Mouse (Mus musculus) intestine, embryonic 16.5 days (tissue): ENCODE measurements around the gene Zfp493. TPM values are rescaled to one million over a fixed set of nuclear protein-coding genes. Genes with fewer than 3 reads are reported as not detected.
"Not testable (repeated sequence)": the region's sequence is repeated elsewhere in the genome, so short reads cannot be mapped to it uniquely, and the experiment has no call there.

Source experiments
- ATAC-seq: fragments of 200-750 bp; cut with Nextera tagmentation; 2 replicates; pipeline ENCODE4 v1.8.0; 2017; ENCODE audit warnings: moderate TSS enrichment, moderate library complexity
- H3K27ac ChIP-seq: fragments of 300-500 bp; sonication (generic); 2 replicates; pipeline ENCODE4 v1.5.1; 2014; ENCODE audit warnings: mild to moderate bottlenecking, low read length
- H3K27me3 ChIP-seq: fragments of 300-500 bp; sonication (generic); replicated peaks from 2 replicates; pipeline ENCODE4 v1.6.1; 2014; ENCODE audit warnings: low read length, control low read depth, mixed read lengths; ENCODE audit not compliant: control insufficient read depth, insufficient read depth
- H3K36me3 ChIP-seq: fragments of 300-500 bp; sonication (generic); 2 replicates; pipeline ENCODE4 v1.6.1; 2014; ENCODE audit warnings: low read length, control low read depth; ENCODE audit not compliant: control insufficient read depth, insufficient read depth
- H3K4me1 ChIP-seq: fragments of 300-500 bp; sonication (generic); 2 replicates; pipeline ENCODE4 v1.6.1; 2014; ENCODE audit warnings: low read length, control low read depth, mixed read lengths; ENCODE audit not compliant: control insufficient read depth, insufficient read depth
- H3K4me2 ChIP-seq: fragments of 300-500 bp; sonication (generic); 2 replicates; pipeline ENCODE4 v1.6.1; 2014; ENCODE audit warnings: low read depth, low read length, control low read depth
- H3K4me3 ChIP-seq: fragments of 300-500 bp; sonication (generic); 2 replicates; pipeline ENCODE4 v1.5.1; 2014; ENCODE audit warnings: mild to moderate bottlenecking, low read length
- H3K9ac ChIP-seq: fragments of 300-500 bp; sonication (generic); 2 replicates; pipeline ENCODE4 v1.6.1; 2014; ENCODE audit warnings: low read depth, low read length
- H3K9me3 ChIP-seq: fragments of 300-500 bp; sonication (generic); 2 replicates; pipeline ENCODE4 v1.6.1; 2016; ENCODE audit warnings: low read length, control low read depth; ENCODE audit not compliant: control insufficient read depth
- WGBS: fragments of 180-500 bp; shearing (Covaris S2); extraction: QIAGEN DNeasy Blood & Tissue Kit; methylation state at CpG from one replicate; pipeline ENCODE4 v1.1.7; 2014; 5-methylcytosine and 5-hydroxymethylcytosine counted together
- polyA plus RNA-seq: library from polyadenylated mRNA; unstranded; fragments of >200 nt; fragmentation: Nextera tagmentation; extraction: Ambion mirVana; gene quantifications from 2 replicates; pipeline ENCODE4 v1.2.1, GENCODE M21; 2015

Gene Zfp493
- 2.5 and 2.6 TPM in 2 replicates for polyA plus RNA-seq

DNA sequence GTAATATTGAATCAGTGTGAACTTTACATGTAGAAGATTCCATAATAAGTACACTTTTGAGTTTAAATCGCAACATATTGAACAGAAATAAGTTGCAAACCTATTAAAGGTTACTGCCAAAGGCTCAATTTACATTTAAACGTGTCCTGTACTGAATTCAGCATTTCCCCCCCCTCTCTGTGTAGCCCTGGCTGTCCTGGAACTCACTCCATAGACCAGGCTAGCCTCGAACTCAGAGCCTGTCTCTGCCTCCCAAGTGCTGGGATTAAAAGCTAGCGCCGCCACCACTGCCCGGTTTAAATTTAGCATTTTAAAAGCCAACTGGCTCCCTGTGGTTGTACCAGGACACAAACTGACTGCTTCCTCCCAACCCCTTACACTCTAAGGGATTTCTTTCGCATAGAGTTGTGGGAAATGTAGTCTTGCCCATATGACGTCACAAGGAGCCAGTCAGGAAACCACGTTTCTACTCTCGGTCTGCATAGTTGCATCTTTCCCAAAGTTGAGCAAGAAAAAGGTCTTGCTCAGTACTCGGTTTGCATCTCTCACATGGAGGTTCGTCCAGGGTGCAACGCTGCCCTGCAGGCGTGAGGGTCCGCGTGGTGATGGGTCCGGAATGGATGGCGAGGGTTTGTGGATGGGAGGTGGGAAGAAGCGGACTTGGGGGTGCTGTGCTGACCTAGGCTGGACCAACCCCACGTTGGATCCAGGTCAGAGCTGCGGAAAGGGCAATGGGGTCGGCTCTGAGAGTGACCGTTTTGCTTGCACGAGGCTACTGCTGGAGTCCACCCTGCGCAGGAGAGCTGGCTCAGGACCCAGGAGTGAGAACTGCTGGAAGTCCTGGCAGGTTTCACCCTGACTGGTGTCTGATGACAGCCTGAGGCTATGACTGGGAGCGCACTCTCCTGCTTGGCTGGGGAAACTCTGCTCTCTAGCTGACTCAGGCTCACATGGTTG, at the start of gene Zfp493:
Gene Zfp493 (plus strand): TSS at position 429 of the 957 bp plus-strand sequence.
- Histone ChIP-seq H3K27me3 (no peaks in the 10 kb centered on the region), H3K9me3 (no peaks in the 10 kb centered on the region), H3K9ac (peak within 1 kb of the TSS; percentile 75), H3K27ac (no peak within 1 kb of the TSS), H3K4me1 (peaks cover 3% of the 10 kb centered on the region; the same call in 1 of the 2 replicates), H3K4me2 (peak within 1 kb of the TSS; percentile 82), H3K4me3 (peak within 1 kb of the TSS; percentile 65), H3K36me3 (no peaks in the 10 kb centered on the region)
- ATAC-seq, result peak; percentile 99
- 6% methylated on average over 26 of the region's 26 CpGs for WGBS

DNA sequence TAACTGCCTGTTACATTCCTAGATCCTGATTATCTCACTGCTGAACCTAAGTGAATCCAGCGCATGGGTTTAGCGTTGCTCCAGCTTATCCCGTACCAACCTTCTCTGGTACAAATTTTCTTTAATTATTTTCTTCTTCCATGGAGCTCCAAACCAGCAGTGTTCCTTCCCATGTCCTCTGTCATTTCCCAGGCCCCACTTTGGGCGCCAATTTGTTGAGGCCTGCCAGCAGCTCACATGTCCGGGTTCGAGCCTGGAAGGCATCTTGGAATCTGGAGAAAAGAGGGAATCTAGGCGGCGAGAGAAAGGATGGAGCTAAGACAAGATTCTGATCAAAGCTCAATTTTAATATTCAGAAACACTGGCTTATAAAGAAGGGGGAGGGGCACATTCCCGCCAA, 45.1 kb upstream of the Zfp493 start:
- not testable (repeated sequence) for H3K9me3 ChIP-seq, H3K4me3 ChIP-seq, ATAC-seq, H3K27me3 ChIP-seq, H3K36me3 ChIP-seq, H3K4me1 ChIP-seq, H3K27ac ChIP-seq, H3K4me2 ChIP-seq, H3K9ac ChIP-seq
- WGBS, result 94% methylated on average over 9 of the region's 9 CpGs

DNA sequence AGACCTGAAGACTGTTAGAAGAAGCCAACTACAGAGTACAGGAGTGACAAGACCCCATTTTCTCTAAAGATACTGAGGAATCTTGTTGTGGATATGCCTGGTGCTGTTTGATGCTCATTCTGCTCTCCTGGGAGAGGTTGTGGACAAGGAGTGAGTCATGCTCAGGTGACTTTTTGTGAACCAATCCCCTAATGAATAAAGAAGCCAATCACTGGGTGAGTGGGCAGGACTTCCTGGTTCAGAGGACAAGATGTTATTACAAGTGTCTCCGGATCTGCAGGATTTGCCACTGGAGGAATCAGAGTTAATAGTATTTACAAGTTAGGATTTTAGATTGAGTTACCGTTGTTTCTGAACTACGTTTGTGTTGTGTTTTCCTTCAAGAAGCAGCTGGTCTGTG, 36.6 kb upstream of the Zfp493 start:
- 89% methylated on average over 3 of the region's 3 CpGs for WGBS
- no peaks in the 10 kb centered on the region for H3K36me3 ChIP-seq
- no peaks in the 10 kb centered on the region for H3K9me3 ChIP-seq
- H3K4me1 ChIP-seq, result no peaks in the 10 kb centered on the region
- no peak overlapping the region for H3K27ac ChIP-seq
- no peak for ATAC-seq
- H3K4me2 ChIP-seq, result no peak overlapping the region
- no peaks in the 10 kb centered on the region for H3K27me3 ChIP-seq
- no peak overlapping the region for H3K9ac ChIP-seq
- no peak overlapping the region for H3K4me3 ChIP-seq

DNA sequence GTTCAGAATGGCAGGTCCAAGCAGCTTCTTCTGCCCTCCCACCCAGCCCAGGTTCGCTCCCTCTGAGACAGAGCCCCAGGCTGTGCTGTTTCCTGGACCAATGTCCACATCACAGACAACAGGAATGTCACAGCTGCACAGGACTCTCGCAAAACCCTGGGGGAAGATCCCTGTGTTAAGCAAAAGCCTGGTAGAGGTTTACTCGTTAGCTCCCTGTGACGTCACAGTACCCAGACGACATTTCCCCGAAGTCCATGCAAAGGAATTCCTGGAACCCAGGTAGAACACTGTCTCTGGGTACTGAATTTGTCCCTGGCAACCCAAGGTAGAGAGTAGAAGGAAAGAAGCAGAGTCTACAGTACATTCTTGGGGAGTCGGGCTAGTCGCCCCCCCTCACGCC, 35.6 kb upstream of the Zfp493 start:
- ATAC-seq, result no peak
- Histone ChIP-seq H3K27me3 (no peaks in the 10 kb centered on the region), H3K36me3 (peaks cover under 1% of the 10 kb centered on the region; the same call in 1 of the 2 replicates), H3K4me2 (no peak overlapping the region), H3K4me3 (no peak overlapping the region), H3K27ac (no peak overlapping the region), H3K4me1 (no peaks in the 10 kb centered on the region), H3K9me3 (no peaks in the 10 kb centered on the region), H3K9ac (no peak overlapping the region)
- 89% methylated on average over 9 of the region's 9 CpGs for WGBS

DNA sequence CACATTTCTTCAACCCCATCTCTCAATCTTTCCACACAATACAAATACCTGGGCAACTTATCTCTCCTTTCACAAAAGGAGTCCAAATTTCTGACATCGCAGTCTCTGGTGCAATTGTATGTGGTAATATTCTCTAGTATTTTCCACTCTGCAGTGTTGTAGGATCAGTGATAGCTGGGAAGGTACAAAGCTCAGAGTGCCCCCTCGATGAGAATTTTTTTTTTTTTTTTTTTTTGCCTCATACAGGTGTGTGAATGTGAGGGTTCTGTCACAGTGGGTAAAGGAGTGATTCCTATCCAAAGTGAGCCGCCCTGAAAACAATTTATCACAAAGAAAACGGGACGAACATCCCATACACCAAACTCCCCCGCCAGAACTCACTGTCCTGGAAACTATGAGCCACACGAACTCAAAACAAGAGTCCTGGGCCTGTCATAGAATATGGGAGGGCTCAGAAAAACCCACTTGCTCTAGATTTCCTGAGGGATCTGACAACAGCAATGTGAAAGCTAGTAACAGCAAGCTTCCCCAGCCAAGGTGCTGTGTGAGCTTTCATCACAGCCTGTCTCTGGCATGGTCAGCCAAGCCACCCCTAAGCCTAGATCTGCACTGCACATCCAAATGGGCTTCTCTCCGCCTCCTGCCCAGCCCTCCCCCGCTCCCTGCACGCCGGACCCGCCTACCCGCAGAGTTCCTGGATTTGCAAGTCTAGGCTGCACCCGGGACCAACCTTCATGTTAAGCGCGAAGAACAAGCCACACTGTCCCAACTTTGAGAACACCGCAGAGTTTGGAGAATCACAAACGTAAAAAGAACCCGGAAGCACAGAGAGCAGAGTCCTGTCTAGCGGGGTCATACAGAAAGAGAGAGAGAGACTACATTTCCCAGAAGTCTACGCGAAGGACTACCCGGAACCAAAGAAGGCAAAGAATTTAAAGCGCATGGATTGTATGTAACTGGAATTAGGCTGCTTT, 24.9 kb upstream of the Zfp493 start, which contains the start of gene Zfp85:
Gene Zfp85 (minus strand): TSS at position 896 of the 974 bp plus-strand sequence.
- 5% methylated on average over 24 of the region's 24 CpGs for WGBS
- Histone ChIP-seq H3K36me3 (no peaks in the 10 kb centered on the region), H3K4me3 (peak within 1 kb of the TSS; percentile 70), H3K27ac (peak within 1 kb of the TSS; percentile 82), H3K4me2 (peak within 1 kb of the TSS; percentile 62), H3K9ac (peak within 1 kb of the TSS; percentile 75), H3K4me1 (no peaks in the 10 kb centered on the region; the same call in 1 of the 2 replicates), H3K9me3 (no peaks in the 10 kb centered on the region), H3K27me3 (no peaks in the 10 kb centered on the region)
- peak; percentile 98 for ATAC-seq

DNA sequence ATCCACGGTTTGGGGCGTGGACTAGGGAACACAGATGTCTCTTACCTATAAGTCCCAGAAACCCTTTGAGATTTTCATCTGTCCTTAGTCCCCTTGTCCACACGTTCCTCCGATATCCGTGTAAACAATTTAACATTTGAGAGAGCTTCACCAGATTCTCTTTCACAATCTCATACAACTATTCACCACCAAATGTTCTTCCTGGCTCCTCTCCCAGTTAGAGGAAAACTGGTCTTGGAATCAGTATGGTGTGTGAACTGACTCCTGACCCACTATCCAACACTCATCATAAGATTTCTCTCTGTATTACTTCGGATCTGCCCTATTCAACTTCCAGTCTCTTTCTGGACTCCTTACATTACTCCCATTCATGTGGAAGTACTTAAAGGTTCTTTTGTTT, 23.7 kb upstream of the Zfp493 start:
- Histone ChIP-seq H3K4me2 (no peak overlapping the region), H3K27me3 (no peaks in the 10 kb centered on the region), H3K4me1 (no peaks in the 10 kb centered on the region; the same call in 1 of the 2 replicates), H3K9me3 (no peaks in the 10 kb centered on the region), H3K27ac (no peak overlapping the region), H3K4me3 (no peak overlapping the region), H3K36me3 (no peaks in the 10 kb centered on the region), H3K9ac (no peak overlapping the region)
- WGBS, result 82% methylated on average over 6 of the region's 6 CpGs
- no peak for ATAC-seq

DNA sequence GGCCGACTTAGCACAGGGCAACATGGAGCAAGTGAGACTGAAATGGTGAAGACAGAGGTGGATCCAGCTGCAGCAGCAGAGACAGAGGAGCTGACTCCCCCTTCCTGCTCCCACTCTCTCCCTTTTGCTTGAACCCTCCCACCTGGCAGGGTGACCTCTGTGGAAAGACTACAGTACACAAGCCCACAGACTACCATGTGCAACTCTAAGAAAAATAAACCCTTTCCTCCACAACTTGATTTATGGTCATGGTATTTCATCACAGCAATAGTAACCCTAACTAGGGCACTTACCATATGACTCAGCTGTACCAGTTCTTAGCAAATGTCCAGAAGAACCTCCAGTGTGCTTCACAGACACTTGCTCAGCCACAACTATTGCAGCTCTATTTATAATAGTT, 19.5 kb upstream of the Zfp493 start:
- Histone ChIP-seq H3K9ac (no peak overlapping the region), H3K36me3 (no peaks in the 10 kb centered on the region), H3K9me3 (no peaks in the 10 kb centered on the region), H3K27me3 (no peaks in the 10 kb centered on the region), H3K4me3 (no peak overlapping the region), H3K4me1 (no peaks in the 10 kb centered on the region), H3K27ac (no peak overlapping the region), H3K4me2 (no peak overlapping the region)
- no peak for ATAC-seq
- WGBS, result 93% methylated on average over 1 of the region's 1 CpGs

DNA sequence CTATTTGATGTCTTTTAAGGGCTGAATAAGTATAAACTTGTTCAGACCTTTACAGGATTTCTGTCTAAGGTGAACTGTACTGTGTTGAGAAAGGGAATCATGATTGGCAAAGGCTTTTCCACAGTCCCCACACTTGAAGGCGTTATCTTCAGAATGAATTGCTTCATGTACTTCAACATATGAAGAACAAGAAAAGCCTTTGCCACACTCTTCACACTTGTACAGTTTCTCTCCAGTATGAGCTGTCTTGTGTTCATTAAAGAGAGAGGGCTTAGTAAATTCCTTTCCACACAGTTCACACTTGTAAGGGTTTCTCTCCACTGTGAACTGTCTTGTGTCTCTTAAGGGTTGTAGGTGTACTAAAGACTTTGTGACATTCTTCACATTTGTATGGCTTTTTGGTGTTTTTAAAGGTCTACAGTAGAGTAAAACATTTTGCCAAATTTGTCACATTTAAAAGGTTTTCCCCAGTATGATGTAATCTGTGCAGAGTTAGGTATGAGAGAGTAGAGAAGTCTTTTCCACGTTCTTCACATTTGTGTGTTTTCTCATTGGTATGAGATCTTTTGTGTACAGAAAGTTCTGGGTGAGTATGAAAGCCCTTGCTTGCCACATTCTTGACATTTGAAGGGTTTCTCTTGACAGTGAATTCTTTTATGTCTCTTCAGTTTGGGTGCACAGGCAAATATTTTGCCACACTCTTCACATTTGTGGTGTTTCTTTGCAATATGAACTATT, 16.3 kb upstream of the Zfp493 start:
- Histone ChIP-seq H3K4me2 (no peak overlapping the region), H3K27me3 (no peaks in the 10 kb centered on the region), H3K9ac (no peak overlapping the region), H3K4me1 (no peaks in the 10 kb centered on the region), H3K36me3 (no peaks in the 10 kb centered on the region), H3K9me3 (no peaks in the 10 kb centered on the region), H3K4me3 (no peak overlapping the region), H3K27ac (no peak overlapping the region)
- 78% methylated on average over 2 of the region's 2 CpGs for whole genome bisulfite sequencing
- no peak for ATAC-seq
